Comparison of ENCODE assay signal across 11 mouse cellular contexts in genomic region chr6:17224852-17225251, GRCm38 (mm10). TPM values are rescaled to one million over a fixed set of nuclear protein-coding genes. Genes with fewer than 3 reads are reported as not detected.
DNase-seq lines count a peak whose midpoint lies in the region; ATAC-seq and TF ChIP-seq lines count a peak whose summit lies in the region.
"Had no signal": no experiment of that assay in that cellular context is flagged by ENCODE, and none has a peak within 500 bp of the region (broad histone marks: within the 10 kb centered on the region; RNA-seq: fewer than 3 reads in every experiment).

No protein-coding gene starts in this region.

- peak; percentile 41; the same call in 1 of the 2 replicates for ATAC-seq in embryonic facial prominence, embryonic 14.5 days (ENCODE audit: low read depth)
- no peak for ATAC-seq in midbrain, embryonic 15.5 days (replicated peaks)
- ATAC-seq in monocyte, adult 5-6 weeks (replicated peaks; ENCODE audit: insufficient number of reproducible peaks, low FRiP score, low TSS enrichment, poor library complexity, severe bottlenecking), result no peak
- ATAC-seq: forebrain, embryonic 15.5 days had no signal

- dilution Hi-C loops in CH12.LX (cut with MboI; ENCODE audit: extremely low pct_ligation_motif_present, extremely low pct_unique_long_range_greater_than_20kb, low sequenced_read_pairs), result no loop called here

- in situ Hi-C loops in CH12.LX (cut with MboI; ENCODE audit: low pct_ligation_motif_present, low pct_unique_long_range_greater_than_20kb, low sequenced_read_pairs), result no loop called here

- H3K4me3 ChIP-seq in embryonic facial prominence, embryonic 14.5 days (ENCODE audit: low read depth, low read length), result no peak overlapping the region
- H3K4me3 ChIP-seq in embryonic facial prominence, embryonic 10.5 days, result no peak overlapping the region
- no peak overlapping the region for H3K4me3 ChIP-seq in CH12.LX (replicated peaks in 1 of 3; ENCODE audit: low read depth in 2 of 3, low read length in 2 of 3, poor library complexity in 1 of 3)
- H3K4me3 ChIP-seq in heart, adult 2 months, result no peak overlapping the region
- H3K4me3 ChIP-seq in midbrain, embryonic 15.5 days, result no peak overlapping the region
- H3K4me3 ChIP-seq: forebrain, embryonic 15.5 days; hindbrain, embryonic 15.5 days had no signal

- TF ChIP-seq CTCF in CH12.LX (conservative IDR thresholded peaks at IDR 0.05 in 1 of 2, IDR thresholded peaks at IDR 0.05 in 1 of 2; ENCODE audit: low read depth in 2 of 2, low read length in 2 of 2), result no peak
- TF ChIP-seq CTCF in heart, adult 2 months (IDR thresholded peaks at IDR 0.05), result no peak

- 50% methylated on average over 5 of the region's 5 CpGs for WGBS in embryonic facial prominence, embryonic 14.5 days
- WGBS in embryonic facial prominence, embryonic 10.5 days, result 88% methylated on average over 5 of the region's 5 CpGs
- 15% methylated on average over 5 of the region's 5 CpGs for WGBS in heart, adult 2 months
- 85% methylated on average over 5 of the region's 5 CpGs for WGBS in midbrain, embryonic 15.5 days

- no peak for TF ChIP-seq POLR2A in CH12.LX (IDR thresholded peaks at IDR 0.05; ENCODE audit: low read depth, low read length)
- TF ChIP-seq POLR2A in heart, adult 2 months (IDR thresholded peaks at IDR 0.05; ENCODE audit: insufficient read depth, low read depth, low read length), result no peak

- no peak overlapping the region for H3K27ac ChIP-seq in embryonic facial prominence, embryonic 14.5 days (replicated peaks; ENCODE audit: low read depth, low read length)
- H3K27ac ChIP-seq in embryonic facial prominence, embryonic 10.5 days (replicated peaks), result no peak overlapping the region
- H3K27ac ChIP-seq in CH12.LX (ENCODE audit: insufficient read depth, low read depth), result no peak overlapping the region
- H3K27ac ChIP-seq in heart, adult 2 months, result peak overlapping the region; percentile 64
- no peak overlapping the region for H3K27ac ChIP-seq in midbrain, embryonic 15.5 days
- H3K27ac ChIP-seq: forebrain, embryonic 15.5 days; hindbrain, embryonic 15.5 days had no signal

- no peaks in the 10 kb centered on the region for H3K4me1 ChIP-seq in embryonic facial prominence, embryonic 14.5 days (ENCODE audit: control insufficient read depth, insufficient read depth, low read length)
- H3K4me1 ChIP-seq in embryonic facial prominence, embryonic 10.5 days, result no peaks in the 10 kb centered on the region
- H3K4me1 ChIP-seq in CH12.LX (ENCODE audit: control insufficient read depth in 1 of 2, insufficient read depth in 2 of 2), result no peaks in the 10 kb centered on the region
- peaks cover 1% of the 10 kb centered on the region for H3K4me1 ChIP-seq in heart, adult 2 months (ENCODE audit: control insufficient read depth, insufficient read depth, low read length)
- no peaks in the 10 kb centered on the region for H3K4me1 ChIP-seq in midbrain, embryonic 15.5 days
- H3K4me1 ChIP-seq: forebrain, embryonic 15.5 days; hindbrain, embryonic 15.5 days had no signal

- peaks cover 6% of the 10 kb centered on the region; the same call in 1 of the 2 replicates for H3K9me3 ChIP-seq in embryonic facial prominence, embryonic 14.5 days (ENCODE audit: control insufficient read depth, low read length)
- no peaks in the 10 kb centered on the region for H3K9me3 ChIP-seq in embryonic facial prominence, embryonic 10.5 days
- H3K9me3 ChIP-seq in CH12.LX (replicated peaks; ENCODE audit: low read length), result peaks cover 3% of the 10 kb centered on the region
- H3K9me3 ChIP-seq in midbrain, embryonic 15.5 days, result no peaks in the 10 kb centered on the region
- H3K9me3 ChIP-seq: forebrain, embryonic 15.5 days; hindbrain, embryonic 15.5 days had no signal

- TF ChIP-seq RAD21 in CH12.LX (IDR thresholded peaks at IDR 0.05; ENCODE audit: low read depth, low read length), result no peak

- DNase-seq in embryonic facial prominence, embryonic 14.5 days (ENCODE audit: low spot score), result peak; percentile 77
- DNase-seq in embryonic facial prominence, embryonic 10.5 days (ENCODE audit: low spot score), result no peak
- DNase-seq in CH12.LX (ENCODE audit: extremely low read depth), result peak; percentile 22
- DNase-seq in heart, adult 2 months, result peak; percentile 35 to 62
- peak; percentile 39 to 58 for DNase-seq in kidney, postnatal 36 days
- DNase-seq in cerebellum, adult 11 months, result no peak
- DNase-seq: cerebellum, postnatal 36 days had no signal

- H3K79me2 ChIP-seq in CH12.LX (replicated peaks; ENCODE audit: control insufficient read depth, extremely low read depth, insufficient read depth, poor library complexity, severe bottlenecking), result no peaks in the 10 kb centered on the region
- H3K79me2 ChIP-seq in heart, adult 2 months (replicated peaks; ENCODE audit: control insufficient read depth, insufficient read depth, low read length), result no peaks in the 10 kb centered on the region

- peak; percentile 27; the same call in 1 of the 2 replicates for TF ChIP-seq EP300 in CH12.LX (IDR thresholded peaks at IDR 0.05; ENCODE audit: low read length)
- TF ChIP-seq EP300 in heart, adult 2 months (IDR thresholded peaks at IDR 0.05; ENCODE audit: insufficient read depth, low read depth, low read length), result no peak

- no peak overlapping the region for H3K4me2 ChIP-seq in embryonic facial prominence, embryonic 14.5 days (ENCODE audit: low read depth, low read length)
- peak overlapping the region; percentile 29; the same call in 1 of the 2 replicates for H3K4me2 ChIP-seq in CH12.LX (ENCODE audit: insufficient read depth, low read depth, poor library complexity, severe bottlenecking)
- H3K4me2 ChIP-seq in midbrain, embryonic 15.5 days, result no peak overlapping the region
- H3K4me2 ChIP-seq: forebrain, embryonic 15.5 days; hindbrain, embryonic 15.5 days had no signal

- no peak overlapping the region for H3K9ac ChIP-seq in embryonic facial prominence, embryonic 14.5 days (ENCODE audit: low read depth, low read length)
- H3K9ac ChIP-seq in CH12.LX (ENCODE audit: insufficient read depth, low read depth), result no peak overlapping the region
- H3K9ac ChIP-seq in heart, adult 2 months (ENCODE audit: low read depth, low read length), result no peak overlapping the region
- no peak overlapping the region for H3K9ac ChIP-seq in midbrain, embryonic 15.5 days
- H3K9ac ChIP-seq: forebrain, embryonic 15.5 days; hindbrain, embryonic 15.5 days had no signal

- H3K36me3 ChIP-seq in embryonic facial prominence, embryonic 14.5 days (ENCODE audit: control insufficient read depth, insufficient read depth, low read length), result no peaks in the 10 kb centered on the region
- no peaks in the 10 kb centered on the region for H3K36me3 ChIP-seq in embryonic facial prominence, embryonic 10.5 days (replicated peaks)
- H3K36me3 ChIP-seq in CH12.LX (replicated peaks in 1 of 2; ENCODE audit: control insufficient read depth in 1 of 2, insufficient read depth in 1 of 2, low read length in 1 of 2), result no peaks in the 10 kb centered on the region
- peaks cover 2% of the 10 kb centered on the region; the same call in 1 of the 2 replicates for H3K36me3 ChIP-seq in heart, adult 2 months (ENCODE audit: control insufficient read depth, insufficient read depth, low read length)
- no peaks in the 10 kb centered on the region for H3K36me3 ChIP-seq in midbrain, embryonic 15.5 days (replicated peaks)
- H3K36me3 ChIP-seq: forebrain, embryonic 15.5 days; hindbrain, embryonic 15.5 days had no signal

- intact Hi-C loops in heart, adult 2 months (cut with DNase I), result loop anchor here (2.0 to 5.0 kb wide), 4 partner anchors 26 to 132 kb away; no protein-coding TSS in a partner anchor

- H3K27me3 ChIP-seq in embryonic facial prominence, embryonic 14.5 days (replicated peaks; ENCODE audit: control insufficient read depth, insufficient read depth, low read length), result no peaks in the 10 kb centered on the region
- no peaks in the 10 kb centered on the region for H3K27me3 ChIP-seq in embryonic facial prominence, embryonic 10.5 days (replicated peaks; ENCODE audit: low read depth, poor library complexity, severe bottlenecking)
- H3K27me3 ChIP-seq in CH12.LX (replicated peaks), result no peaks in the 10 kb centered on the region
- H3K27me3 ChIP-seq in heart, adult 2 months (ENCODE audit: control insufficient read depth, insufficient read depth, low read length), result no peaks in the 10 kb centered on the region
- no peaks in the 10 kb centered on the region for H3K27me3 ChIP-seq in midbrain, embryonic 15.5 days (replicated peaks)
- H3K27me3 ChIP-seq: forebrain, embryonic 15.5 days; hindbrain, embryonic 15.5 days had no signal

TF ChIP-seq in CH12.LX, 34 proteins besides CTCF, POLR2A, EP300 and RAD21:
- TF ChIP-seq JUN (IDR thresholded peaks at IDR 0.05; ENCODE audit: insufficient read depth, low read depth, low read length) (peak; percentile 25; the same call in 1 of the 2 replicates), CHD2 (IDR thresholded peaks at IDR 0.05; ENCODE audit: low read length) (no peak), JUND (conservative IDR thresholded peaks at IDR 0.05; ENCODE audit: low read depth, low read length) (peak; percentile 51; the same call in 1 of the 2 replicates), IRF4 (IDR thresholded peaks at IDR 0.05; ENCODE audit: low read depth, low read length) (no peak)

RNA-seq across cellular contexts. Expression of gene Cav2, which starts 56.1 kb away (rescaled TPM):
- 30.4 and 40.5 TPM in 2 replicates for polyA plus RNA-seq in embryonic facial prominence, embryonic 14.5 days (2014; fragmentation: Nextera tagmentation; extraction: Ambion mirVana)
- 4.4 and 5.0 TPM in 2 replicates for polyA plus RNA-seq in embryonic facial prominence, embryonic 10.5 days (2016; fragmentation: Nextera tagmentation; extraction: Ambion mirVana)
- not detected in 2 replicates for total RNA-seq in CH12.LX (2012; rRNA removed)
- total RNA-seq in CH12.LX (2014; rRNA removed), result 0.08 TPM in 1 of 2 replicates, not detected in the other
- not detected in 2 replicates for polyA plus RNA-seq in CH12.LX (2012; ENCODE audit: insufficient read length, low read depth)
- 10 to 100 TPM; 40.7 to 44.8 TPM for total RNA-seq in heart, adult 2 months (2021)
- polyA plus RNA-seq in heart, adult 2 months (2012; rRNA removed), result 54.2 and 69.5 TPM in 2 replicates
- polyA plus RNA-seq in midbrain, embryonic 15.5 days (2015; fragmentation: Nextera tagmentation; extraction: Ambion mirVana), result 12.0 and 13.4 TPM in 2 replicates
- total RNA-seq in monocyte, adult 5-6 weeks (2017), result 1.2 to 12.2 TPM (median 3.1 TPM) in 3 replicates

Comparison
In these comparisons a context has a peak if more than half of its experiments do, and no peak if none do; other contexts are left out.
1. DNase-seq: peak in embryonic facial prominence, embryonic 14.5 days (single experiment), CH12.LX (single experiment), heart, adult 2 months (2 of 2) and kidney, postnatal 36 days (2 of 2); none in embryonic facial prominence, embryonic 10.5 days (single experiment) and cerebellum, adult 11 months (single experiment).